Mouse (Mus musculus): Measurements from ENCODE around the gene Slc17a9. TPM values are rescaled to one million over a fixed set of nuclear protein-coding genes. Genes with fewer than 3 reads are reported as not detected.

Gene Slc17a9
- polyA plus RNA-seq, 1 experiment from 2014 or later: 0.40 TPM

Other genes starting within 250 kb of the Slc17a9 start
- gene Ntsr1, start 225.3 kb upstream of the Slc17a9 start, polyA plus RNA-seq (2015; fragmentation: Nextera tagmentation; extraction: Ambion mirVana): 7.4 and 10.2 TPM in 2 replicates
- 43.7 and 43.9 TPM in 2 replicates for gene Mrgbp, start 144.0 kb upstream of the Slc17a9 start, polyA plus RNA-seq (2015; fragmentation: Nextera tagmentation; extraction: Ambion mirVana)
- 67.3 and 69.3 TPM in 2 replicates for gene Ogfr, start 136.0 kb upstream of the Slc17a9 start, polyA plus RNA-seq (2015; fragmentation: Nextera tagmentation; extraction: Ambion mirVana)
- gene Col9a3, start 127.5 kb upstream of the Slc17a9 start, polyA plus RNA-seq (2015; fragmentation: Nextera tagmentation; extraction: Ambion mirVana): 9.5 and 9.8 TPM in 2 replicates
- 0.09 and 0.15 TPM in 2 replicates for gene Tcfl5, start 82.6 kb upstream of the Slc17a9 start, polyA plus RNA-seq (2015; fragmentation: Nextera tagmentation; extraction: Ambion mirVana)
- gene Dido1, start 15.3 kb upstream of the Slc17a9 start, polyA plus RNA-seq (2015; fragmentation: Nextera tagmentation; extraction: Ambion mirVana): 26.8 and 29.0 TPM in 2 replicates
- gene Gid8, start 15.1 kb upstream of the Slc17a9 start, polyA plus RNA-seq (2015; fragmentation: Nextera tagmentation; extraction: Ambion mirVana): 56.3 and 56.8 TPM in 2 replicates
- gene Bhlhe23, start 51.6 kb downstream of the Slc17a9 start, polyA plus RNA-seq (2015; fragmentation: Nextera tagmentation; extraction: Ambion mirVana): not detected in 2 replicates
- 16.0 and 27.1 TPM in 2 replicates for gene Ythdf1, start 195.7 kb downstream of the Slc17a9 start, polyA plus RNA-seq (2015; fragmentation: Nextera tagmentation; extraction: Ambion mirVana)
- gene Birc7, start 203.8 kb downstream of the Slc17a9 start, polyA plus RNA-seq (2015; fragmentation: Nextera tagmentation; extraction: Ambion mirVana): not detected in 2 replicates
- 36.9 and 48.7 TPM in 2 replicates for gene Nkain4, start 229.4 kb downstream of the Slc17a9 start, polyA plus RNA-seq (2015; fragmentation: Nextera tagmentation; extraction: Ambion mirVana)
- gene Arfgap1, start 242.0 kb downstream of the Slc17a9 start, polyA plus RNA-seq (2015; fragmentation: Nextera tagmentation; extraction: Ambion mirVana): 110 and 114 TPM in 2 replicates